Mouse (Mus musculus) liver, embryonic 14.5 days (tissue): Measurements from ENCODE around the gene Cnot8. TPM values are rescaled to one million over a fixed set of nuclear protein-coding genes. Genes with fewer than 3 reads are reported as not detected.

Source experiments
- ATAC-seq: fragments of 200-750 bp; cut with Nextera tagmentation; 2 replicates; pipeline ENCODE4 v1.8.0; 2017; ENCODE audit warnings: moderate number of reproducible peaks, mild to moderate bottlenecking, moderate library complexity; ENCODE audit not compliant: insufficient read depth
- DNase-seq, 3 experiments: peaks; one replicate each; pipeline ENCODE4 v3.0.0-alpha.2; 2012 to 2013; ENCODE audit warnings: low read depth in 3 of 3, low spot score in 3 of 3
- H3K27ac ChIP-seq: fragments of 300-500 bp; sonication (generic); 2 replicates; pipeline ENCODE4 v1.5.1; 2014; ENCODE audit warnings: moderate library complexity, mild to moderate bottlenecking, control low read depth, inconsistent platforms
- H3K27me3 ChIP-seq: fragments of 300-500 bp; sonication (generic); 2 replicates; pipeline ENCODE4 v1.6.1; 2014; ENCODE audit warnings: mild to moderate bottlenecking, low read length, moderate library complexity; ENCODE audit not compliant: control insufficient read depth, insufficient read depth
- H3K36me3 ChIP-seq: fragments of 300-500 bp; sonication (generic); replicated peaks from 2 replicates; pipeline ENCODE4 v1.6.1; 2014; ENCODE audit warnings: low read depth; ENCODE audit not compliant: control insufficient read depth, insufficient read depth
- H3K4me1 ChIP-seq, 2 experiments: fragments of 200-500 bp in 1 of 2; fragments of 300-500 bp in 1 of 2; sonication (generic) in 1 of 2; replicated peaks; 2 replicates each; pipeline ENCODE4 v1.6.1; 2012 to 2014; ENCODE audit warnings: antibody characterized with exemption in 1 of 2, inconsistent platforms in 1 of 2, low read length in 1 of 2; ENCODE audit not compliant: control insufficient read depth in 2 of 2, insufficient read depth in 2 of 2
- H3K4me2 ChIP-seq: fragments of 300-500 bp; sonication (generic); 2 replicates; pipeline ENCODE4 v1.6.1; 2014; ENCODE audit warnings: low read depth, mild to moderate bottlenecking, control low read depth, moderate library complexity
- H3K4me3 ChIP-seq, 2 experiments: fragments of 200-500 bp in 1 of 2; fragments of 300-500 bp in 1 of 2; sonication (generic) in 1 of 2; 2 replicates each; pipeline ENCODE4 v1.5.1; 2012 to 2014; ENCODE audit warnings: low read depth in 2 of 2, low read length in 2 of 2, mild to moderate bottlenecking in 2 of 2, control low read depth in 1 of 2, inconsistent platforms in 1 of 2, moderate library complexity in 1 of 2; ENCODE audit not compliant: insufficient read depth in 1 of 2
- H3K9ac ChIP-seq: fragments of 300-500 bp; sonication (generic); replicated peaks from 2 replicates; pipeline ENCODE4 v1.6.1; 2014; ENCODE audit warnings: mild to moderate bottlenecking, control low read depth, moderate library complexity
- H3K9me3 ChIP-seq: fragments of 300-500 bp; sonication (generic); 2 replicates; pipeline ENCODE4 v1.6.1; 2016; ENCODE audit warnings: low read length, mixed read lengths; ENCODE audit not compliant: control insufficient read depth
- CTCF ChIP-seq: IDR thresholded peaks from 2 replicates; pipeline ENCODE4 v1.5.1; 2016; ENCODE audit warnings: antibody characterized with exemption, low read depth, control low read depth
- EP300 ChIP-seq: IDR thresholded peaks from 2 replicates; pipeline ENCODE4 v1.6.1; 2016; ENCODE audit warnings: antibody characterized with exemption, low read depth
- WGBS: fragments of 180-500 bp; shearing (Covaris S2); extraction: QIAGEN DNeasy Blood & Tissue Kit; methylation state at CpG from one replicate; pipeline ENCODE4 v1.1.7; 2014; ENCODE audit not compliant: insufficient replicate concordance; 5-methylcytosine and 5-hydroxymethylcytosine counted together
- polyA plus RNA-seq, 2 experiments: library from polyadenylated mRNA; depleted of rRNA in 1 of 2; stranded (reverse) in 1 of 2; unstranded in 1 of 2; fragments of >200 nt; fragmentation: Nextera tagmentation in 1 of 2; extraction: Ambion mirVana in 1 of 2; gene quantifications; 2 replicates each; pipeline versions ENCODE4 v1.2.1 to v1.2.3; 2012 to 2014

Gene Cnot8
- polyA plus RNA-seq, 2 experiments, result 26.3 to 28.9 TPM

- WGBS, result 84% methylated on average over 4 of the region's 4 CpGs
Observed at GRCm38 (mm10) chr11:58065025-58065424, 38.9 kb upstream of the Cnot8 start.

GRCm38 (mm10) chr11:58072978-58073377, 31.0 kb upstream of the Cnot8 start:
- WGBS, result 43% methylated on average over 3 of the region's 3 CpGs
- Histone ChIP-seq H3K9me3 (no peaks in the 10 kb centered on the region), H3K4me3 (no peak overlapping the region), H3K36me3 (no peaks in the 10 kb centered on the region), H3K27me3 (no peaks in the 10 kb centered on the region), H3K4me1 (no peaks in the 10 kb centered on the region), H3K9ac (no peak overlapping the region), H3K27ac (no peak overlapping the region), H3K4me2 (no peak overlapping the region)
- no peak for DNase-seq
- no peak for ATAC-seq
- TF ChIP-seq EP300, result no peak
- no peak for TF ChIP-seq CTCF

More at GRCm38 (mm10) chr11:58065025-58065424, 38.9 kb upstream of the Cnot8 start:
- Histone ChIP-seq H3K36me3 (peaks cover 9% of the 10 kb centered on the region), H3K27ac (no peak overlapping the region), H3K4me2 (no peak overlapping the region), H3K4me1 (no peaks in the 10 kb centered on the region), H3K9ac (no peak overlapping the region), H3K4me3 (no peak overlapping the region), H3K27me3 (no peaks in the 10 kb centered on the region), H3K9me3 (no peaks in the 10 kb centered on the region)
- ATAC-seq, result no peak
- TF ChIP-seq CTCF, result no peak
- no peak for TF ChIP-seq EP300
- DNase-seq, result no peak

- no peak for TF ChIP-seq EP300
- no peak for TF ChIP-seq CTCF
- WGBS, result 47% methylated on average over 4 of the region's 4 CpGs
- DNase-seq (no peak), ATAC-seq (no peak)
- Histone ChIP-seq H3K4me3 (no peak overlapping the region), H3K9ac (no peak overlapping the region), H3K27me3 (no peaks in the 10 kb centered on the region), H3K4me2 (no peak overlapping the region), H3K36me3 (no peaks in the 10 kb centered on the region), H3K4me1 (no peaks in the 10 kb centered on the region), H3K9me3 (no peaks in the 10 kb centered on the region), H3K27ac (no peak overlapping the region)
Observed at GRCm38 (mm10) chr11:58077270-58077669, 26.7 kb upstream of the Cnot8 start.

- TF ChIP-seq CTCF (no peak), EP300 (no peak)
- Histone ChIP-seq H3K9me3 (no peaks in the 10 kb centered on the region), H3K4me3 (no peak overlapping the region), H3K4me2 (no peak overlapping the region), H3K9ac (no peak overlapping the region), H3K36me3 (no peaks in the 10 kb centered on the region), H3K27me3 (no peaks in the 10 kb centered on the region), H3K4me1 (no peaks in the 10 kb centered on the region), H3K27ac (no peak overlapping the region)
- DNase-seq (no peak), ATAC-seq (no peak)
- 65% methylated on average over 6 of the region's 6 CpGs for WGBS
Observed at GRCm38 (mm10) chr11:58081716-58082115, 22.2 kb upstream of the Cnot8 start.

GRCm38 (mm10) chr11:58092541-58092940, 11.4 kb upstream of the Cnot8 start:
- Histone ChIP-seq H3K36me3 (no peaks in the 10 kb centered on the region), H3K9me3 (no peaks in the 10 kb centered on the region), H3K4me1 (peaks cover 0 to 8% of the 10 kb centered on the region in 2 experiments; a peak in 1 of 4 replicates), H3K4me3 (peak overlapping the region in 1 of 2 experiments; percentile 6; a peak in 1 of 4 replicates), H3K27ac (no peak overlapping the region), H3K27me3 (peaks cover 11% of the 10 kb centered on the region), H3K4me2 (peak overlapping the region; percentile 45), H3K9ac (no peak overlapping the region)
- no peak for TF ChIP-seq CTCF
- TF ChIP-seq EP300, result no peak
- 34% methylated on average over 4 of the region's 4 CpGs for WGBS
- no peak for ATAC-seq
- no peak for DNase-seq
